ENCODE assay signal across 8 mouse cellular contexts in genomic region chr9:69480344-69480743, GRCm38 (mm10). TPM values are rescaled to one million over a fixed set of nuclear protein-coding genes. Genes with fewer than 3 reads are reported as not detected.
DNase-seq lines count a peak whose midpoint lies in the region; ATAC-seq and TF ChIP-seq lines count a peak whose summit lies in the region.

No protein-coding gene starts in this region.

- peaks cover 47% of the 10 kb centered on the region for H3K79me2 ChIP-seq in C2C12 (ENCODE audit: control insufficient read depth, insufficient read depth)

- DNase-seq in ZHBTc4 (ENCODE audit: low read depth, low spot score) = peak; percentile 82
- peak; percentile 69 to 85 for DNase-seq in cerebellum, postnatal 36 days
- peak; percentile 71 for DNase-seq in gastrocnemius, postnatal 14 days
- DNase-seq in liver, embryonic 14.5 days (ENCODE audit: low read depth in 3 of 3, low spot score in 3 of 3) = peak; percentile 40 to 50 (median 45)
- DNase-seq in thymus, adult 2 months = peak; percentile 90

- H3K4me3 ChIP-seq in C2C12 (ENCODE audit: insufficient read depth, poor library complexity, severe bottlenecking) = no peak overlapping the region
- no peak overlapping the region for H3K4me3 ChIP-seq in kidney, embryonic 15.5 days (replicated peaks)
- no peak overlapping the region for H3K4me3 ChIP-seq in liver, embryonic 14.5 days (ENCODE audit: insufficient read depth in 1 of 2, low read depth in 2 of 2, low read length in 2 of 2)
- no peak overlapping the region for H3K4me3 ChIP-seq in neural tube, embryonic 12.5 days
- H3K4me3 ChIP-seq in thymus, adult 2 months (ENCODE audit: control insufficient read depth, insufficient read depth, low read length) = no peak overlapping the region

- intact Hi-C loops in gastrocnemius, postnatal 14 days (cut with DNase I; ENCODE audit: low total_unique reads) = loop anchor here (5.0 kb wide), 1 partner anchor 63 kb away; no protein-coding TSS in a partner anchor

- 0 out of 2 replicates have a peak, but pooled peaks have one; percentile 60 for ATAC-seq in kidney, embryonic 15.5 days (replicated peaks; ENCODE audit: low FRiP score)
- ATAC-seq in liver, embryonic 14.5 days (ENCODE audit: insufficient read depth) = 0 out of 2 replicates have a peak, but pooled peaks have one; percentile 33
- 0 out of 2 replicates have a peak, but pooled peaks have one; percentile 37 for ATAC-seq in neural tube, embryonic 12.5 days (ENCODE audit: low FRiP score, low read depth)

- H3ac ChIP-seq in C2C12 (ENCODE audit: control insufficient read depth, insufficient read length, low read depth) = no peak overlapping the region

- H3K36me3 ChIP-seq in C2C12 (ENCODE audit: control insufficient read depth, insufficient read depth) = peaks cover 93% of the 10 kb centered on the region
- H3K36me3 ChIP-seq in kidney, embryonic 15.5 days = peaks cover 75% of the 10 kb centered on the region
- no peaks in the 10 kb centered on the region for H3K36me3 ChIP-seq in liver, embryonic 14.5 days (replicated peaks; ENCODE audit: control insufficient read depth, insufficient read depth, low read depth)
- H3K36me3 ChIP-seq in neural tube, embryonic 12.5 days = no peaks in the 10 kb centered on the region
- peaks cover 80% of the 10 kb centered on the region for H3K36me3 ChIP-seq in thymus, adult 2 months (ENCODE audit: control insufficient read depth, insufficient read depth, low read length)

- no peak overlapping the region for H3K27ac ChIP-seq in kidney, embryonic 15.5 days
- H3K27ac ChIP-seq in liver, embryonic 14.5 days = no peak overlapping the region
- no peak overlapping the region for H3K27ac ChIP-seq in neural tube, embryonic 12.5 days
- no peak overlapping the region for H3K27ac ChIP-seq in thymus, adult 2 months (ENCODE audit: control insufficient read depth, insufficient read depth, low read length)

- WGBS in kidney, embryonic 15.5 days = 0% methylated on average over 1 of the region's 1 CpGs
- 0% methylated on average over 1 of the region's 1 CpGs for WGBS in liver, embryonic 14.5 days (ENCODE audit: insufficient replicate concordance)
- 2% methylated on average over 1 of the region's 1 CpGs for WGBS in neural tube, embryonic 12.5 days
- WGBS in thymus, adult 2 months = 4% methylated on average over 1 of the region's 1 CpGs

- no peak overlapping the region for H3K9ac ChIP-seq in kidney, embryonic 15.5 days
- no peak overlapping the region for H3K9ac ChIP-seq in liver, embryonic 14.5 days (replicated peaks)
- no peak overlapping the region for H3K9ac ChIP-seq in neural tube, embryonic 12.5 days

- peaks cover 21% of the 10 kb centered on the region for H3K79me3 ChIP-seq in C2C12 (ENCODE audit: low read depth)

- TF ChIP-seq EP300 in liver, embryonic 14.5 days (IDR thresholded peaks at IDR 0.05; ENCODE audit: low read depth) = no peak

- no peaks in the 10 kb centered on the region for H3K27me3 ChIP-seq in C2C12 (ENCODE audit: control insufficient read depth, insufficient read depth, insufficient read length)
- H3K27me3 ChIP-seq in kidney, embryonic 15.5 days = no peaks in the 10 kb centered on the region
- H3K27me3 ChIP-seq in liver, embryonic 14.5 days (ENCODE audit: control insufficient read depth, insufficient read depth, low read length) = no peaks in the 10 kb centered on the region
- H3K27me3 ChIP-seq in neural tube, embryonic 12.5 days (replicated peaks) = no peaks in the 10 kb centered on the region
- H3K27me3 ChIP-seq in thymus, adult 2 months (ENCODE audit: control insufficient read depth, insufficient read depth, low read length) = no peaks in the 10 kb centered on the region

- peaks cover 24% of the 10 kb centered on the region for H3K4me1 ChIP-seq in kidney, embryonic 15.5 days
- H3K4me1 ChIP-seq in liver, embryonic 14.5 days (replicated peaks; ENCODE audit: control insufficient read depth in 2 of 2, insufficient read depth in 2 of 2, low read length in 1 of 2) = no peaks in the 10 kb centered on the region
- H3K4me1 ChIP-seq in neural tube, embryonic 12.5 days = peaks cover 5% of the 10 kb centered on the region
- peaks cover 14% of the 10 kb centered on the region for H3K4me1 ChIP-seq in thymus, adult 2 months (replicated peaks; ENCODE audit: control insufficient read depth, insufficient read depth, low read length)

- no peak overlapping the region for H3K4me2 ChIP-seq in kidney, embryonic 15.5 days
- H3K4me2 ChIP-seq in liver, embryonic 14.5 days (ENCODE audit: low read depth) = no peak overlapping the region
- no peak overlapping the region for H3K4me2 ChIP-seq in neural tube, embryonic 12.5 days (replicated peaks)

- peak; percentile 38 for TF ChIP-seq CTCF in C2C12 (IDR thresholded peaks at IDR 0.05; ENCODE audit: control insufficient read depth, insufficient read depth, insufficient read length)
- peak; percentile 76 for TF ChIP-seq CTCF in liver, embryonic 14.5 days (IDR thresholded peaks at IDR 0.05; ENCODE audit: low read depth)
- no peak for TF ChIP-seq CTCF in thymus, adult 2 months (IDR thresholded peaks at IDR 0.05; ENCODE audit: borderline replicate concordance, control insufficient read depth, extremely low read depth, insufficient read depth, low read length, poor library complexity)

- no peaks in the 10 kb centered on the region for H3K9me3 ChIP-seq in kidney, embryonic 15.5 days (replicated peaks)
- no peaks in the 10 kb centered on the region for H3K9me3 ChIP-seq in liver, embryonic 14.5 days (ENCODE audit: control insufficient read depth, low read length)
- H3K9me3 ChIP-seq in neural tube, embryonic 12.5 days = no peaks in the 10 kb centered on the region

- no peak for TF ChIP-seq POLR2A in thymus, adult 2 months (IDR thresholded peaks at IDR 0.05; ENCODE audit: control insufficient read depth, extremely low read depth, insufficient read depth, low read length, poor library complexity)

TF ChIP-seq in C2C12, 6 proteins besides CTCF, POLR2A, EP300 and RAD21:
- TF ChIP-seq MYOG (IDR thresholded peaks at IDR 0.05; ENCODE audit: control insufficient read depth, extremely low read depth, insufficient read length) (no peak), USF1 (IDR thresholded peaks at IDR 0.05; ENCODE audit: low read depth) (no peak), CEBPB (IDR thresholded peaks at IDR 0.05; ENCODE audit: low read depth) (no peak), MAX (IDR thresholded peaks at IDR 0.05) (no peak), FOSL1 (IDR thresholded peaks at IDR 0.05; ENCODE audit: insufficient read depth, low read length, poor library complexity, severe bottlenecking) (no peak), MYOD1 (IDR thresholded peaks at IDR 0.05; ENCODE audit: control insufficient read depth, insufficient read length, low read depth) (no peak)

RNA-seq across cellular contexts. Expression of gene Anxa2, which starts 26.9 kb away (rescaled TPM):
- 2,389 TPM for polyA plus RNA-seq in C2C12 (2012; fragmentation: generic; extraction: Trizol)
- total RNA-seq in gastrocnemius, postnatal 14 days (2021) = 100 to 1,000 TPM in 1 of 2 experiments, 10 to 100 TPM in 1; 90.8 to 119 TPM
- 567 and 614 TPM in 2 replicates for polyA plus RNA-seq in kidney, embryonic 15.5 days (2015; fragmentation: Nextera tagmentation; extraction: Ambion mirVana)
- 49.7 and 65.6 TPM in 2 replicates for polyA plus RNA-seq in liver, embryonic 14.5 days (2012; rRNA removed)
- polyA plus RNA-seq in liver, embryonic 14.5 days (2014; fragmentation: Nextera tagmentation; extraction: Ambion mirVana) = 88.3 and 99.8 TPM in 2 replicates
- 207 and 228 TPM in 2 replicates for polyA plus RNA-seq in neural tube, embryonic 12.5 days (2016; fragmentation: Nextera tagmentation; extraction: Ambion mirVana)
- polyA plus RNA-seq in thymus, adult 2 months (2012; rRNA removed) = 409 and 412 TPM in 2 replicates
